Mouse (Mus musculus) heart, adult 2 months (tissue): ENCODE data around the gene Anapc5. TPM values are rescaled to one million over a fixed set of nuclear protein-coding genes. Genes with fewer than 3 reads are reported as not detected.

ENCODE experiments used
- DNase-seq, 2 experiments: peaks; one replicate each; pipeline ENCODE4 v3.0.0; 2021
- H3K27ac ChIP-seq: fragments of 200-600 bp; 2 replicates; pipeline ENCODE4 v1.8.1; 2022
- H3K27me3 ChIP-seq: fragments of 200-500 bp; 2 replicates; pipeline ENCODE4 v1.6.1; 2012; ENCODE audit warnings: mild to moderate bottlenecking, low read length, inconsistent platforms, mixed read lengths; ENCODE audit not compliant: control insufficient read depth, insufficient read depth
- H3K36me3 ChIP-seq: fragments of 200-500 bp; 2 replicates; pipeline ENCODE4 v1.6.1; 2012; ENCODE audit warnings: low read length, inconsistent platforms; ENCODE audit not compliant: control insufficient read depth, insufficient read depth
- H3K4me1 ChIP-seq: fragments of 200-500 bp; 2 replicates; pipeline ENCODE4 v1.6.1; 2011; ENCODE audit warnings: low read length; ENCODE audit not compliant: control insufficient read depth, insufficient read depth
- H3K4me3 ChIP-seq: fragments of 200-600 bp; 2 replicates; pipeline ENCODE4 v1.8.1; 2022
- H3K79me2 ChIP-seq: fragments of 200-500 bp; replicated peaks from 2 replicates; pipeline ENCODE4 v1.6.1; 2012; ENCODE audit warnings: mild to moderate bottlenecking, inconsistent platforms, low read length, moderate library complexity, mixed read lengths; ENCODE audit not compliant: control insufficient read depth, insufficient read depth
- H3K9ac ChIP-seq: fragments of 200-500 bp; 2 replicates; pipeline ENCODE4 v1.6.1; 2012; ENCODE audit warnings: low read depth, mild to moderate bottlenecking, control low read depth, inconsistent platforms, low read length, mixed read lengths
- CTCF ChIP-seq: fragments of 200-600 bp; IDR thresholded peaks from 2 replicates; pipeline ENCODE4 v1.8.1; 2022; ENCODE audit warnings: antibody characterized with exemption, mild to moderate bottlenecking, moderate library complexity
- EP300 ChIP-seq: fragments of 200-500 bp; IDR thresholded peaks from 2 replicates; pipeline ENCODE4 v1.6.1; 2011; ENCODE audit warnings: low read depth, low read length, control low read depth; ENCODE audit not compliant: insufficient read depth
- POLR2A ChIP-seq: fragments of 200-500 bp; IDR thresholded peaks from 2 replicates; pipeline ENCODE4 v1.6.1; 2011; ENCODE audit warnings: mild to moderate bottlenecking, low read depth, low read length, control low read depth; ENCODE audit not compliant: insufficient read depth
- WGBS: fragments of 180-500 bp; shearing (Covaris S2); methylation state at CpG from one replicate; pipeline ENCODE4 v1.1.7; 2018; 5-methylcytosine and 5-hydroxymethylcytosine counted together
- intact Hi-C: fragments of 180-260 bp; cut with DNase I; formaldehyde crosslinking; loops from one replicate; pipeline ENCODE4 v1.15.1; 2025
- polyA plus RNA-seq: library from polyadenylated mRNA; depleted of rRNA; stranded (reverse); fragments of >200 nt; gene quantifications from 2 replicates; pipeline ENCODE4 v1.2.3, GENCODE M21; 2012; rRNA removed
- total RNA-seq, 2 experiments: library from RNA; stranded (reverse); gene quantifications; 2 replicates each; pipeline ENCODE4 v1.2.3; 2021

Anapc5 gene
- total and polyA plus RNA-seq, 3 experiments = 150 to 210 (median 165) TPM

GRCm38 (mm10) chr5:122754477-122754876 lies 66.7 kb downstream of the Anapc5 start:
- Histone ChIP-seq H3K79me2 (no peaks in the 10 kb centered on the region), H3K4me1 (no peaks in the 10 kb centered on the region), H3K27ac (no peak overlapping the region), H3K27me3 (no peaks in the 10 kb centered on the region), H3K4me3 (no peak overlapping the region), H3K36me3 (no peaks in the 10 kb centered on the region), H3K9ac (no peak overlapping the region)
- intact Hi-C loops = no loop called here
- no peak for TF ChIP-seq EP300
- TF ChIP-seq CTCF = no peak
- TF ChIP-seq POLR2A = no peak
- DNase-seq = no peak
- 72% methylated on average over 16 of the region's 16 CpGs for WGBS

- no peak overlapping the region for H3K9ac ChIP-seq
- no peaks in the 10 kb centered on the region for H3K27me3 ChIP-seq
- H3K79me2 ChIP-seq = no peaks in the 10 kb centered on the region
- no peak overlapping the region for H3K4me3 ChIP-seq
- H3K4me1 ChIP-seq = no peaks in the 10 kb centered on the region
- intact Hi-C loops = no loop called here
- 86% methylated on average over 7 of the region's 7 CpGs for WGBS
- DNase-seq = no peak
- no peak for TF ChIP-seq EP300
- no peak for TF ChIP-seq CTCF
- TF ChIP-seq POLR2A = no peak
- no peak overlapping the region for H3K27ac ChIP-seq
- H3K36me3 ChIP-seq = no peaks in the 10 kb centered on the region
Observed at GRCm38 (mm10) chr5:122747950-122748349, 73.2 kb downstream of the Anapc5 start.

GRCm38 (mm10) chr5:122743880-122744422 lies 77.2 kb downstream of the Anapc5 start:
- DNase-seq = no peak
- no peaks in the 10 kb centered on the region for H3K36me3 ChIP-seq
- no peaks in the 10 kb centered on the region for H3K79me2 ChIP-seq
- H3K4me1 ChIP-seq = no peaks in the 10 kb centered on the region
- no peak overlapping the region for H3K27ac ChIP-seq
- no peak overlapping the region for H3K4me3 ChIP-seq
- no peaks in the 10 kb centered on the region for H3K27me3 ChIP-seq
- intact Hi-C loops = no loop called here
- TF ChIP-seq EP300 (no peak), POLR2A (no peak), CTCF (no peak)
- WGBS = 89% methylated on average over 13 of the region's 13 CpGs
- H3K9ac ChIP-seq = no peak overlapping the region

Other genes starting within 250 kb of the Anapc5 start
- gene Ift81, start 206.8 kb downstream of the Anapc5 start, total RNA-seq = 10 to 100 TPM; 78.1 to 97.0 TPM
- gene Ift81, start 206.8 kb downstream of the Anapc5 start, polyA plus RNA-seq = 11.4 and 25.3 TPM in 2 replicates
- gene P2rx7, start 177.4 kb downstream of the Anapc5 start, total RNA-seq = 1 to 10 TPM; 2.8 to 3.1 TPM
- gene P2rx7, start 177.4 kb downstream of the Anapc5 start, polyA plus RNA-seq = 7.2 and 7.4 TPM in 2 replicates
- 10 to 100 TPM; 17.4 to 19.0 TPM for gene P2rx4, start 113.8 kb downstream of the Anapc5 start, total RNA-seq
- gene P2rx4, start 113.8 kb downstream of the Anapc5 start, polyA plus RNA-seq = 28.9 and 35.0 TPM in 2 replicates
- gene Camkk2, start 41.9 kb downstream of the Anapc5 start, total RNA-seq = 10 to 100 TPM; 10.2 to 13.6 TPM
- 9.3 and 10.5 TPM in 2 replicates for gene Camkk2, start 41.9 kb downstream of the Anapc5 start, polyA plus RNA-seq
- 10 to 100 TPM; 26.1 to 33.3 TPM for gene Rnf34, start 28.7 kb upstream of the Anapc5 start, total RNA-seq
- 10.5 and 21.8 TPM in 2 replicates for gene Rnf34, start 28.7 kb upstream of the Anapc5 start, polyA plus RNA-seq
- gene Kdm2b, start 168.5 kb upstream of the Anapc5 start, total RNA-seq = 10 to 100 TPM; 12.5 to 14.6 TPM
- 8.2 and 14.4 TPM in 2 replicates for gene Kdm2b, start 168.5 kb upstream of the Anapc5 start, polyA plus RNA-seq
- gene Orai1, start 193.7 kb upstream of the Anapc5 start, total RNA-seq = 10 to 100 TPM; 11.7 to 15.8 TPM
- 39.0 and 42.8 TPM in 2 replicates for gene Orai1, start 193.7 kb upstream of the Anapc5 start, polyA plus RNA-seq
- gene Morn3, start 225.7 kb upstream of the Anapc5 start, total RNA-seq = not detected
- gene Morn3, start 225.7 kb upstream of the Anapc5 start, polyA plus RNA-seq = not detected in 2 replicates
- 10 to 100 TPM in 1 of 2 experiments, 1 to 10 TPM in 1; 6.6 to 10.4 TPM for gene Tmem120b, start 247.1 kb upstream of the Anapc5 start, total RNA-seq
- 10.3 and 10.5 TPM in 2 replicates for gene Tmem120b, start 247.1 kb upstream of the Anapc5 start, polyA plus RNA-seq